In genomic region chr12:71572833-71573446, GRCm38 (mm10) we compare ENCODE assay signal across 18 mouse cellular contexts.
DNase-seq lines count a peak whose midpoint lies in the region; ATAC-seq and TF ChIP-seq lines count a peak whose summit lies in the region.
"Had no signal": no experiment of that assay in that cellular context is flagged by ENCODE, and none has a peak within 500 bp of the region (broad histone marks: within the 10 kb centered on the region; RNA-seq: fewer than 3 reads in every experiment).

No protein-coding gene starts in this region.

- H3K4me1 ChIP-seq in hindbrain, embryonic 12.5 days = peaks cover 33% of the 10 kb centered on the region
- H3K4me1 ChIP-seq in midbrain, embryonic 14.5 days (ENCODE audit: control insufficient read depth, insufficient read depth, low read length) = peaks cover 32% of the 10 kb centered on the region
- H3K4me1 ChIP-seq in cerebellum, adult 2 months (ENCODE audit: control insufficient read depth, insufficient read depth, low read length) = no peaks in the 10 kb centered on the region

- H3K4me2 ChIP-seq in hindbrain, embryonic 12.5 days (replicated peaks) = peak overlapping the region; percentile 21
- H3K4me2 ChIP-seq in midbrain, embryonic 14.5 days (ENCODE audit: low read length) = peak overlapping the region; percentile 28
- H3K4me2 ChIP-seq: embryonic facial prominence, embryonic 12.5 days; limb, embryonic 13.5 days had no signal

- DNase-seq in heart, adult 11 months = peak; percentile 63
- DNase-seq in heart, postnatal 25 days (ENCODE audit: low spot score) = no peak
- peak; percentile 76 for DNase-seq in brain, embryonic 14.5 days (ENCODE audit: low read depth)
- peak; percentile 73 for DNase-seq in midbrain, embryonic 14.5 days
- DNase-seq in yolk sac, embryonic 10.5 days (ENCODE audit: low spot score) = no peak
- DNase-seq in cerebellum, adult 2 months = no peak
- DNase-seq: adrenal gland, postnatal 36 days; cerebellum, postnatal 14 days; gastrocnemius, postnatal 25 days; liver, postnatal 0 days; right cerebral cortex, postnatal 25 days had no signal

- no peak overlapping the region for H3K4me3 ChIP-seq in hindbrain, embryonic 12.5 days
- H3K4me3 ChIP-seq in midbrain, embryonic 14.5 days (replicated peaks; ENCODE audit: low read depth, low read length) = no peak overlapping the region
- no peak overlapping the region for H3K4me3 ChIP-seq in cerebellum, adult 2 months (replicated peaks; ENCODE audit: insufficient read depth, low read depth, low read length)
- H3K4me3 ChIP-seq: embryonic facial prominence, embryonic 12.5 days; left cerebral cortex, adult 2 months; limb, embryonic 13.5 days had no signal

- TF ChIP-seq CTCF in brain, embryonic 14.5 days (IDR thresholded peaks at IDR 0.05; ENCODE audit: borderline replicate concordance, extremely low read depth, insufficient read depth, insufficient read length) = no peak
- no peak for TF ChIP-seq CTCF in cerebellum, adult 2 months (IDR thresholded peaks at IDR 0.05; ENCODE audit: borderline replicate concordance, insufficient read depth, low read depth, low read length)

- no peaks in the 10 kb centered on the region for H3K36me3 ChIP-seq in hindbrain, embryonic 12.5 days
- H3K36me3 ChIP-seq in midbrain, embryonic 14.5 days (ENCODE audit: control insufficient read depth, insufficient read depth, low read length) = no peaks in the 10 kb centered on the region
- H3K36me3 ChIP-seq: embryonic facial prominence, embryonic 12.5 days; limb, embryonic 13.5 days had no signal

- H3K9ac ChIP-seq in hindbrain, embryonic 12.5 days = no peak overlapping the region
- no peak overlapping the region for H3K9ac ChIP-seq in midbrain, embryonic 14.5 days (replicated peaks; ENCODE audit: low read length)
- H3K9ac ChIP-seq: embryonic facial prominence, embryonic 12.5 days; limb, embryonic 13.5 days; liver, postnatal 0 days had no signal

- no peaks in the 10 kb centered on the region for H3K27me3 ChIP-seq in hindbrain, embryonic 12.5 days
- no peaks in the 10 kb centered on the region for H3K27me3 ChIP-seq in midbrain, embryonic 14.5 days (ENCODE audit: control insufficient read depth, insufficient read depth, low read length)
- H3K27me3 ChIP-seq in cerebellum, adult 2 months (ENCODE audit: control insufficient read depth, insufficient read depth, low read length) = no peaks in the 10 kb centered on the region
- H3K27me3 ChIP-seq: embryonic facial prominence, embryonic 12.5 days had no signal

- no peak for TF ChIP-seq POLR2A in brain, embryonic 14.5 days (IDR thresholded peaks at IDR 0.05; ENCODE audit: borderline replicate concordance, extremely low read depth, insufficient read depth, insufficient read length, poor library complexity, severe bottlenecking)
- no peak for TF ChIP-seq POLR2A in cerebellum, adult 2 months (IDR thresholded peaks at IDR 0.05; ENCODE audit: borderline replicate concordance, insufficient read depth, low read length)

- peak; percentile 29 for ATAC-seq in hindbrain, embryonic 12.5 days (ENCODE audit: low FRiP score)
- peak; percentile 37; the same call in 1 of the 2 replicates for ATAC-seq in midbrain, embryonic 14.5 days (ENCODE audit: low FRiP score, low TSS enrichment)
- ATAC-seq in erythroblast, adult 5-6 weeks (replicated peaks; ENCODE audit: low FRiP score, poor library complexity, severe bottlenecking) = no peak
- ATAC-seq: activated CD4-positive, CD25-positive, alpha-beta regulatory T cell, adult 4 months; liver, postnatal 0 days had no signal

- intact Hi-C loops in heart, postnatal 25 days (cut with DNase I) = loop anchor here (10.0 kb wide), 1 partner anchor 378 kb away; no protein-coding TSS in a partner anchor

- H3K27ac ChIP-seq in hindbrain, embryonic 12.5 days = peak overlapping the region; percentile 62
- H3K27ac ChIP-seq in midbrain, embryonic 14.5 days (replicated peaks; ENCODE audit: low read depth, low read length) = peak overlapping the region; percentile 71
- H3K27ac ChIP-seq in cerebellum, adult 2 months (ENCODE audit: insufficient read depth, low read length) = no peak overlapping the region
- H3K27ac ChIP-seq: embryonic facial prominence, embryonic 12.5 days; left cerebral cortex, adult 2 months; limb, embryonic 13.5 days; macrophage had no signal

- H3K9me3 ChIP-seq in hindbrain, embryonic 12.5 days (replicated peaks) = no peaks in the 10 kb centered on the region
- no peaks in the 10 kb centered on the region for H3K9me3 ChIP-seq in midbrain, embryonic 14.5 days (ENCODE audit: control insufficient read depth, low read length)
- H3K9me3 ChIP-seq: embryonic facial prominence, embryonic 12.5 days; limb, embryonic 13.5 days had no signal

- 30% methylated on average over 14 of the region's 14 CpGs for WGBS in hindbrain, embryonic 12.5 days
- WGBS in midbrain, embryonic 14.5 days = 15% methylated on average over 14 of the region's 14 CpGs
- WGBS in cerebellum, adult 2 months = 72% methylated on average over 14 of the region's 14 CpGs

Comparison
In these comparisons a context has a peak if more than half of its experiments do, and no peak if none do; other contexts are left out.
1. DNase-seq: peak in heart, adult 11 months (single experiment), brain, embryonic 14.5 days (single experiment) and midbrain, embryonic 14.5 days (single experiment); none in heart, postnatal 25 days (single experiment), yolk sac, embryonic 10.5 days (single experiment) and cerebellum, adult 2 months (0 of 2).